Mouse (Mus musculus) T-helper 2 cell (primary cell): ENCODE data around the gene Enkd1.

Source experiments
- in situ Hi-C: fragments of 300-600 bp; cut with MboI, MseI; formaldehyde crosslinking; loops from one replicate; pipeline ENCODE4 v1.15.1; 2025; ENCODE audit warnings: high pct_unique_total_duplicates

The Enkd1 gene

GRCm38 (mm10) chr8:105702001-105702401, 6.0 kb downstream of the Enkd1 start:
- in situ Hi-C loops = no loop called here

GRCm38 (mm10) chr8:105700966-105701824, 6.8 kb downstream of the Enkd1 start, which contains the start of the genes Acd and Pard6a:
Gene Acd, minus strand, starts transcription at chr8:105701102.
Gene Pard6a, plus strand, starts transcription at chr8:105701148.
- in situ Hi-C loops = no loop called here

DNA sequence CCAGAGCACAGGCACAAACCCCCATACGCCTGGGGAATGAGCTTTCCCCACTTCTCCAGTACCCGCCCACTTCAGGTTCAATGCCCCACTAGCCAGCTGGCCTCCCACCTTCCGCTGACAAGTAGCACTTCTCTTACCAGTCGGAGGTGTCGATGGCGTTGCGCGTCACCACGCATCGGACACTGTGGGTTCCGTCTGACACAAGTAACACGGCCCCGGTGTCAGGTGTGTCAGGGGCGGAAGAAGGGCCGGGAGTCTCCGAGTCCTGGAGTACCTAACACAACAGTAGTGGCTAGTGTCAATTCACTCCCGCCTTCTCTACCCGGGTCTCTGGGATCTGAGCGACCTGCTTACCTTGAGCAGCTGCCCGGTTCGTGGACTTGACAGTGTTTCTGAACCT, 7.4 kb downstream of the Enkd1 start:
- in situ Hi-C loops = no loop called here

- in situ Hi-C loops = no loop called here
Measured at GRCm38 (mm10) chr8:105699488-105700215, 8.4 kb downstream of the Enkd1 start.

- in situ Hi-C loops = no loop called here
Measured at GRCm38 (mm10) chr8:105698734-105699133, 9.3 kb downstream of the Enkd1 start.

DNA sequence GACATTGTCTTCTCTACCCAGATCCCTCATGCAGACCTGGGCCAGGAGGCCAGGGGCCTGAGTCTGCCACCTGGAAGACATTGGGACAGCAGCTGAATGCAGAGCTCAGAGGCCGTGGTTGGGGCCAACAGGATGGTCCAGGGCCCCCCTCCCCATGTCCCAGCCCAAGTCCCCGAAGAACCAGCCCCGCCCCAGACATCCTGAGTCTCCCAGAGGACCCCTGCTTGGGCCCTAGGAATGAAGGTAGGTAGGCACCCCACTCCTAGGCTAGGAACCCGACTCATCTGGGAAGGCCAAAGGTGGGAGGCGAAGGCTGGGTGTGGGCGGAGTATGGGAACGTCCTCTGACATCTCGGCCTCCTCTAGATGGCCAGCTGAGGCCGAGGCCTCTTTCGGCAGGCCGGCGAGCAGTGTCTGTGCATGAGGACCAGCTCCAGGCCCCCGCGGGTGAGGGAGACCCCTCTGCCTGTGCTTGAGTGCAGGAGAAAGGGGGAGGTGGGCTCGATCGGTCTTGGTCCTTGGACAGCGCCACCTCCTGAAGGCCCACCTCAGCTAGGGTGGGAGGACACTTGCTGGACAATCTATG, 10.7 kb downstream of the Enkd1 start:
- in situ Hi-C loops = no loop called here

DNA sequence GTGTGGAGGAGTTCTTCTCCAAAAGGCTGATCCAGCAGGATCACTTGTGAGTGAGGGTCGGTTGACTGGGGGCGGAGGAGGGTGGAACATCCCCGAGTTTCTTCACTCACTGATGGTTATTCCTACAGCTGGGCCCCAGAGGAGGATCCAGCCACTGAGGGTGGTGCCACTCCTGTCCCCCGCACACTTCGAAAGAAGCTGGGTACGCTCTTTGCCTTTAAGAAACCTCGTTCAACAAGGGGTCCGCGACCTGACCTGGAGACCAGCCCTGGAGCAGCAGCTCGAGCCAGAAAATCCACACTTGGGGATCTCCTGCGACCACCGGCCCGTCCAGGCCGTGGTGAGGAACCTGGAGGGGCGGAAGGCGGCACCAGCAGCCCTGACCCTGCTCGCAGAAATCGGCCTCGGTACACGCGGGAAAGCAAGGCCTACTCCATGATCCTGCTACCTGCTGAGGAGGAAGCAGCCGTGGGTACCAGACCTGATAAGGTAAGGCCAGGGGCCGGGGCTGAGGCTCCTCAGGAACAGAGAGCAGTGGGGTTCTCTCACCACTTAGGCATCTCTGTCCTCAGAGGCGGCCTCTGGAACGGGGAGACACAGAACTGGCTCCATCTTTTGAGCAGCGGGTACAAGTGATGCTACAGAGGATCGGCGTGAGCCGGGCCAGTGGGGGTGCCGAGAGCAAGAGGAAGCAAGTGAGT, 12.8 kb downstream of the Enkd1 start:
- in situ Hi-C loops = no loop called here

GRCm38 (mm10) chr8:105694051-105694799, 13.8 kb downstream of the Enkd1 start:
- in situ Hi-C loops = no loop called here

- in situ Hi-C loops = no loop called here
Measured at GRCm38 (mm10) chr8:105693648-105694047, 14.4 kb downstream of the Enkd1 start.

DNA sequence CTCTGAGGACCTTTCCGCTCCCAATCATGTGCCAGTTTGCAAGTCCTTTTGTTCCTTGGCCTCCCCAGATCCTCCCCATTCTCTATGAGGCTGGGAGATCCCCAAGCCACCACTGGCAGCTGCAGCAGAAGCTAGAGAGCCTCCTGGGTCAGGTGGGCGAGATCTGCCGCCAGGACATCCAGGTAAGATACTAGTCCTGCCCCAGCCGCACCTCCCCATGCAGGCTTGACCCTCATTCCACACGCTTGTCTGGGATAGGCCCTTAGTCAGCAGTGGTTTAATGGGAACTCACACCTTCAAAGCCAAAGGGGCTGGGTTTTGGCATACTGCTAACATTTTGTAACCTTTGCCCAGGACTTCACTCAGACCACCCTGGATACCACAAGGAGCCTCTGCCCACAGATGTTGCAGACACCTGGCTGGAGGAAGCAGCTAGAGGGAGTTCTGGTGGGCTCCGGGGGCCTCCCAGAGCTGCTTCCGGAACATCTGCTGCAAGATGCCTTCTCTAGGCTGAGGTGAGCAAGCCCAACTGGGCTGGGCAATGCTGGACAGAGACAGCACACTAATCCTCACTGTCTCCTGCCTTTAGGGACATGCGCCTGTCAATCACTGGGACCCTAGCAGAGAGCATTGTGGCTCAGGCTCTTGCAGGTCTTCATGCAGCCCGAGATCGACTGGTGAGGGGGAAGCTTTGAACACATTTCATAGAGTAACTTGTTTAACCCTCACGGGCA, 15.4 kb downstream of the Enkd1 start:
- in situ Hi-C loops = no loop called here

GRCm38 (mm10) chr8:105690978-105691377, 17.0 kb downstream of the Enkd1 start:
- in situ Hi-C loops = no loop called here

- in situ Hi-C loops = loop anchor here (5.0 kb wide), 2 partner anchors 63 to 88 kb away; no protein-coding TSS in a partner anchor
Measured at GRCm38 (mm10) chr8:105689983-105690360, 18.0 kb downstream of the Enkd1 start.

GRCm38 (mm10) chr8:105689256-105689982, 18.6 kb downstream of the Enkd1 start:
- in situ Hi-C loops = loop anchor here (5.0 kb wide), 2 partner anchors 62 to 87 kb away; no protein-coding TSS in a partner anchor

- in situ Hi-C loops = loop anchor here (5.0 kb wide), 2 partner anchors 61 to 86 kb away; no protein-coding TSS in a partner anchor
Measured at GRCm38 (mm10) chr8:105688242-105688752, 19.7 kb downstream of the Enkd1 start.

GRCm38 (mm10) chr8:105687512-105687911, 20.5 kb downstream of the Enkd1 start:
- in situ Hi-C loops = loop anchor here (5.0 kb wide), 2 partner anchors 60 to 85 kb away; no protein-coding TSS in a partner anchor

DNA sequence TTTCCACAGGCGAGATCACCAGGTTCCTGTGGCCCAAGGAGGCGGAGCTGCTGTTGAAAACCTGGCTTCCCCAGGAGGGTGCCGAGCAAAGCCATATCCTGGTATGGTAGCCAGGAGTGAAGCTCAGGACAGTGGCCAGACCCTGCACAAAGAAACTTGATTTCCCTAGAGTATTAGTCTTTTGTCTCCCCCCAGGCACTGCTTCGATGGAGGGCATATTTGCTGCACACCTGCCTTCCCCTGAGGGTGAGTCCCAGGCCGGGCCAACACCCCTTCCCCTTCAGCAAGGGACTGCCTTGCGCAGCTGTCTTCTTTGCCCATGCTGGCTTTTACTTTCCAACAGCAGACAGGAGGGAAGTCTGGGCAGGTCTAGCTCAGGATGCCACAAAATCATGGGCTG, 21.5 kb downstream of the Enkd1 start:
- in situ Hi-C loops = loop anchor here (5.0 kb wide), 2 partner anchors 59 to 84 kb away; no protein-coding TSS in a partner anchor

DNA sequence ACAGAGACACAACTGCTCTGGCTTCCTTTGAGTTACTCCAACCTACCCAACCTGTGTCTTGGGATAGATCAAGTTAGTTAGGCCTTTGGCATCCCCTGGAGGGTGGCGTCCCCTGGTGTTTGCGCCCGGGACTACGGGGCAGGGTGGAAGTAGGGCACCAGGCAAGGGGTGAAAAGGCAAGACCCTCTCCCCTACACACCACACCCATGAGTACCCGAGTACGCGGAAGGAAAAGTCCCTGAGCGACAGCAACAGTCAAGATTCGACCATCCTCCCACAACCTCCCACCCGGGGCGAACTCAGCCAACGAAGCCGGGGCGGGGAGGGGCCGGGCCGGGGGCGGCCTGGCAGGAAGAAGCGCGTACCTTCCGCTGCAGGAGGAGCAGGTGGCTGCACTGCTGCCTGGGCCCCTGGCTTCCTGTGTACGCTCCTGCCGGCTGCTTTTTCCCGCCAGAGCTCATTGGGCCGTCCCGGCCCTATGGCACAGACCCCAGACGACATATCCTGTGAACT, 22.2 kb downstream of the Enkd1 start, which contains the start of gene Carmil2:
TSS of gene Carmil2 (plus strand) at position 479 of the 513 bp plus-strand sequence.
- in situ Hi-C loops = loop anchor here (5.0 kb wide), 2 partner anchors 59 to 84 kb away; no protein-coding TSS in a partner anchor

DNA sequence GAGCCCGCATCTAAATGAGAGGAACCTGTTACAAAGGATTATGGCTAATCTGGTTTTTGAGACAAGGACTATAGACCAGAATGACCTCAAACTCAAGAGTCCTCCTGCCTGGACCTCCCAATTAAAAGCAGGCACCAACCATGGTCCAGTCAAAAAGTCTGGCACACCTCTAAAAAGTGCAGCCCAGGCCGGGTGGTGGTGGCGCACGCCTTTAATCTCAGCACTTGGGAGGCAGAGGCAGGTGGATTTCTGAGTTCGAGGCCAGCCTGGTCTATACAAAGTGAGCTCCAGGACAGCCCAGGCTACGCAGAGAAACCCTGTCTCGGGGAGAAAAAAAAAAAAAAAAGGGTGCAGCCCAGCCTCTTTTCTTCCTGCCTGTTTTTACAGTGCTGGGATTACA, 22.7 kb downstream of the Enkd1 start:
- in situ Hi-C loops = loop anchor here (5.0 kb wide), 2 partner anchors 58 to 83 kb away; no protein-coding TSS in a partner anchor
